Mouse (Mus musculus): ENCODE measurements around the gene Cbr4.

DNA sequence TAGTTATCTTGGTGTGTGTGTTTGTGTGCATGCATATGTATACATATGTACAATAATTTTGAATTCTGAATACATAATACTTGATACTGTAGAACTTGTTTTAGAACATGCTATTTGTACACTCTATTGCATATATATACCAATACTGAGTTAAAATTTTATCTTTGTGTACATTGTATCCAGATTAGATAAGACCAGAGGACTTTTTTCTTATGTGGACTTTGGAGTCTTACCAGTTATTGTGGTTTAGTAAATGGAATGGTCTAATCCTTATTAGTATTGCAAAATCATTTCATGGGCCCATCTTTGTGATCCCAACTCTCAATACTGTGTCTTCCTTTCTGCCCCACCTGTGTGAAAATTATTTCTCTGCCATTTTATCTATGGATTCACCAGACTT is 14.7 kb downstream of the Cbr4 start:
- TF ChIP-seq POLR2A (IDR thresholded peaks at IDR 0.05; ENCODE audit: low read depth, low read length) = no peak
- no peak for TF ChIP-seq CTCF (IDR thresholded peaks at IDR 0.05; ENCODE audit: extremely low read depth, insufficient read length, insufficient replicate concordance, low read depth, low read length)

All from small intestine, adult 2 months (tissue).